Mouse (Mus musculus): ENCODE results near the gene Rfx8. TPM values are rescaled to one million over a fixed set of nuclear protein-coding genes. Genes with fewer than 3 reads are reported as not detected.

The Rfx8 gene
- polyA plus RNA-seq, 1 experiment from 2014 or later = not detected

DNA sequence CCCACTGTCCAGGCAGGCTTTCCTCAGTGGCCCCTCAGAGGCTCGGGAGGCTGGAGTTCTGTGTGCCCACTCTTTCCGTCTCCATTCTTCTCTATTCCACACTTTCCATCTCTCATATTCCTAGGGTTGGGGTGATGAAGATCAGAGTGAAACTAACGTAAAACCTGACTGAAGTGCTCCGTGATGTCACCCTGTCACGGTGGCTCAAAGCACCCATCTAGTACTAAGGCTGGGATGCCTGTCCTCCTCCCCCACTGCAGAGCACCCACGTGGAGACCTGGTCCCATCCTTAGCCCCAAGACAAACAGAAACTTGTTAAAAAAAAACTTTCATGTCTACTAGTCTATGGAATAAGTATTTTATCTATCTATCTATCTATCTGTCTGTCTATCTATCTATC lies 14.1 kb upstream of the Rfx8 start:
- no peaks in the 10 kb centered on the region for H3K27me3 ChIP-seq

DNA sequence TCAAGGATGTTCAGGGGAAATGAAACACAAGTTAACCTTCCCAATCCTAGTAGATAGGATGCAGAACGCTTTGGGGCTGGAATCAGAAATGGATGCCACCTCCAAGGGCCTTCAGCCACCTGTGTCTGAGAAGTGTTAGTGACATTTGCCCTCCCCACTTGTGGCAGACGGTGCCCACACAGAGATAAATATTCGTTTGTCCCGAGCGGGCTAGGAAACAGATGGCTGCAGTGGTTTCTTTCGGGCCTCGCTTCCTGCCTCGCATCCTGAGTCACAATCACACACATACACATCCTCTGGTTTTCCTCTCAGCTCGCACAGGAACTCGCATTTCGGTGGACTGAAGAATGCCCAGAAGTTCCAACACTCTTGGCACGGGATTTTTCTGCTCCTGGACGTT lies 13.5 kb upstream of the Rfx8 start:
- CTCF ChIA-PET = no interaction called here
- DNase-seq (ENCODE audit: low read depth, low spot score) (no peak), ATAC-seq (no peak)
- in situ Hi-C loops (cut with MboI; ENCODE audit: low pct_unique_long_range_greater_than_20kb) = no loop called here
- POLR2A ChIA-PET = no interaction called here
- TF ChIP-seq CTCF (IDR thresholded peaks at IDR 0.05) = no peak
- no peaks in the 10 kb centered on the region for H3K27me3 ChIP-seq

More for the DNA sequence above, 14.1 kb upstream of the Rfx8 start:
- in situ Hi-C loops (cut with MboI; ENCODE audit: low pct_unique_long_range_greater_than_20kb) = no loop called here
- DNase-seq (ENCODE audit: low read depth, low spot score) = no peak
- no peak for ATAC-seq
- no peak for TF ChIP-seq CTCF (IDR thresholded peaks at IDR 0.05)
- POLR2A ChIA-PET = no interaction called here
- CTCF ChIA-PET = no interaction called here

DNA sequence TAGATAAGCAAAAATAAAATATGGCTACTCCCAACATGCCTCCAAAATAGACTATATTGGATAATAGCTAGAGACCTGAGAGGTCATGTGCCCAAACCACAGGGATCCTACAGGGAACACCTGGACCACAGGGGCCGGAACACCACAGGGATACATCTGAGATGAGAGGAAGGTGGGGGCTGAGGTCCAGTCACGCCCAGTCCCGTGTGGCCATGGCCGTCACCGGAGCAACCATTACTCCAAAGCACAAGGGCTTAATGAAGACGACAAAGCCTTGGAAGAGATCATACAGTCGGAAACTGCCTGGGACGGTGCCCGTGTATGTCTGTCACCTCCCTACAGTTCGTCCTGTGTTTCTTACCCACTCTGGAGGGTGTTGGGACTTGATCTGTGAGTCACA lies 13.1 kb upstream of the Rfx8 start:
- CTCF ChIA-PET = no interaction called here
- no peak for ATAC-seq
- no peak for TF ChIP-seq CTCF (IDR thresholded peaks at IDR 0.05)
- POLR2A ChIA-PET = no interaction called here
- in situ Hi-C loops (cut with MboI; ENCODE audit: low pct_unique_long_range_greater_than_20kb) = no loop called here
- no peaks in the 10 kb centered on the region for H3K27me3 ChIP-seq
- DNase-seq (ENCODE audit: low read depth, low spot score) = no peak

DNA sequence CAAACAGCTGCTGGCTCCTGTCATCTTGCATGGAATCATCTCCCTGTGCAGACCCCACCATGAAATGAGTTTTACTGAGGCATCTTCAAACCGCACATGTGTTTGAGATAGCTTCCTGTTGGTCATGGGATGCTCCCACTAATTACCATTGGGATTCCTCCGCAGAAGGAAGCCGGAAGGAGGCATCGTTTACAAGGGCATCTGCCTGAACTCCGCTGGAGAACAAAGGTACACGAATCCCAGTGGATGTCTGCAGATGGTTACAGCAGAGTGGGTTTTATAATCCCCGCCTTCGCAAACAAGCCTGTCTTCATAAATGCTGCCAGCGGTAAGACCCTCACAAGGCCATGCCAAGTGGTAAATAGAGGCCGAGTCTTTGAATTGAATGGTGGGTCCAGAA lies 11.3 kb upstream of the Rfx8 start:
- no peak for ATAC-seq
- ChIA-PET POLR2A (no interaction called here), CTCF (interaction anchor here (0.7 to 1.6 kb wide), 4 partner anchors 10 to 18 kb away, joined by 3 to 5 read pairs (median 4); partner anchors contain the start of gene Rfx8)
- in situ Hi-C loops (cut with MboI; ENCODE audit: low pct_unique_long_range_greater_than_20kb) = no loop called here
- TF ChIP-seq CTCF (IDR thresholded peaks at IDR 0.05) = no peak
- H3K27me3 ChIP-seq = no peaks in the 10 kb centered on the region
- no peak for DNase-seq (ENCODE audit: low read depth, low spot score)

DNA sequence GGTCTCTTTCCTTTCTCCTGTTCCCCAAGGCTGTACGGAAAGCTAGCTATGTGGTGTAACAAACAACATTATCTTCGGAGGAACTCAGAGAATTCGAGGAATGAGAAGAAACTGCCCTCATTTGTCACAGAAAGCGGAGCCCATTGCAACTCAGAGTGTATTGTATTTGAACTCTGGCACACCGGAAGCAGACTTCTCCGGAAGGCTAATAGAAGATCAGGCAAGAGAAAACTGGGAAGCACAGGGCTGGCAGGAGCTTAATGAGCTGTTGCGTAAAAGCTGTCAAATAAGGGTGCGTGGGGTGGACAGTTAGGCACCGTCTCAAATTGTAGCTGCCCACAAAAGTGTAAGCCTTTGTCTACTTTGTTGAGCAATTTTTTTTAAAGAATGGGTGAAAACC lies 10.7 kb upstream of the Rfx8 start:
- DNase-seq (ENCODE audit: low read depth, low spot score) (no peak), ATAC-seq (no peak)
- ChIA-PET POLR2A (no interaction called here), CTCF (interaction anchor here (0.9 to 1.6 kb wide), 2 partner anchors 11 kb away, joined by 4 to 5 read pairs; partner anchors contain the start of gene Rfx8)
- in situ Hi-C loops (cut with MboI; ENCODE audit: low pct_unique_long_range_greater_than_20kb) = no loop called here
- TF ChIP-seq CTCF (IDR thresholded peaks at IDR 0.05) = no peak
- H3K27me3 ChIP-seq = no peaks in the 10 kb centered on the region

DNA sequence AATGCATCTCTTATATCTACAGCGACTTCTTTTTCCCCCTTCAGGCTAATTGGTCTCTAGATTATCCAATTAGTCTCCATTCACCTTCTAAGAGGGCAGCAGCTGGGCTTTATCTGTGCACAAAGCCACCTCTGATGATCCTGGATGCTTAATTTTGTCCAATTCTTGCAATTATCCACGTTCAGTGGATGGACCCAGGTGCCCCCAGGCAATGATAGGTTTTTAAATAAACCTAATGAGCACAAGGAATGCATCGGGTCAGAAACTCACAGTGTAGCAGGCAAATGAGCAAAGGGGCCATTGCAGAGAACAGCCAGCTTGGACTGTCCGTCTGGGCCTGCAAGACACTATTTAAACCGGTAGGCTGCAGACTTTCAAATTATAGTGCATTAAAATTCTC lies 10.1 kb upstream of the Rfx8 start:
- no peak for DNase-seq (ENCODE audit: low read depth, low spot score)
- in situ Hi-C loops (cut with MboI; ENCODE audit: low pct_unique_long_range_greater_than_20kb) = no loop called here
- ChIA-PET CTCF (interaction anchor here (1.6 kb wide), 1 partner anchor 10 kb away, joined by 5 read pairs; the partner anchor contains the start of gene Rfx8), POLR2A (no interaction called here)
- no peak for TF ChIP-seq CTCF (IDR thresholded peaks at IDR 0.05)
- no peaks in the 10 kb centered on the region for H3K27me3 ChIP-seq
- ATAC-seq = no peak

DNA sequence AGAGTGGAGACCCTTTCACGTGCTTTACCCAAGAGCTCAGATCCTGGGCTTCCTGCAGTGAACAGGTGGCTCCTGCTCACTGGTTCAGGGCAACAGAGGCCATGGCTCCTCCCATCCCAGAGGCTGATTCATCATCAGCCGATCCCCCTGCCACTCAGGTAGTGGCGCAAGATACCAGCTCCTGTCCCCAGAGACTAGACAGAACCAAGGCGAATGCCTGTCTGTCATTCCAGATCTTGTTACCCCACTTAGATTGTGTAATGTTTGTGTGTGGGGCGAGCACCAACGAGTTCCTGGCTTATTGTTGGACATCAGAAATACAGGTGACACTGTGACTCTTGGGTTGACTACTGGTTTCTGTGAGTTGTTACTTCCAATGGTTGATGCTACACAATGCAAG lies 9.1 kb upstream of the Rfx8 start:
- CTCF ChIA-PET = no interaction called here
- ATAC-seq (no peak), DNase-seq (ENCODE audit: low read depth, low spot score) (no peak)
- H3K27me3 ChIP-seq = no peaks in the 10 kb centered on the region
- POLR2A ChIA-PET = no interaction called here
- in situ Hi-C loops (cut with MboI; ENCODE audit: low pct_unique_long_range_greater_than_20kb) = no loop called here
- TF ChIP-seq CTCF (IDR thresholded peaks at IDR 0.05) = no peak

DNA sequence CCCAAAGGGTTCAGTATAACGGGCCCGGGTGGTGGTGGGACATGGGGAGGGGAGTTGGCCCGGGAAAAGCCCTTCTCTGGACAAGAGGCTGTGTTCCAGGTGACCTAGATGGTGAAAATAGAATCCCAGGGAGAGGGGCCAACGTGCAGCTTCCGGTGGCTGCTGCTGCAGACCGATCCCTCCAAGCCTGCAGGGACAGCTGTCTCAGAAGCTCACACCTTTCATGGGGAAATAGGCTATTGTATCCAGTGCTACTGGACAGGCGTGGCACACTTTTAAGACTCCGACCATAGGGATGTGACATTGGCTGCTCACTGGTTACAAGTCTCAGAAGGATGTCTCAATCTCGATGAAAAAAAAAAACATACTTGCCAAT lies 542 bp upstream of the Rfx8 start:
- ChIA-PET POLR2A (no interaction called here), CTCF (interaction anchor here (1.3 to 1.8 kb wide), 2 partner anchors 10 to 15 kb away, joined by 5 to 8 read pairs; no protein-coding TSS in a partner anchor)
- no peak for ATAC-seq
- H3K27me3 ChIP-seq = no peaks in the 10 kb centered on the region
- DNase-seq (ENCODE audit: low read depth, low spot score) = no peak
- in situ Hi-C loops (cut with MboI; ENCODE audit: low pct_unique_long_range_greater_than_20kb) = no loop called here
- TF ChIP-seq CTCF (IDR thresholded peaks at IDR 0.05) = no peak

DNA sequence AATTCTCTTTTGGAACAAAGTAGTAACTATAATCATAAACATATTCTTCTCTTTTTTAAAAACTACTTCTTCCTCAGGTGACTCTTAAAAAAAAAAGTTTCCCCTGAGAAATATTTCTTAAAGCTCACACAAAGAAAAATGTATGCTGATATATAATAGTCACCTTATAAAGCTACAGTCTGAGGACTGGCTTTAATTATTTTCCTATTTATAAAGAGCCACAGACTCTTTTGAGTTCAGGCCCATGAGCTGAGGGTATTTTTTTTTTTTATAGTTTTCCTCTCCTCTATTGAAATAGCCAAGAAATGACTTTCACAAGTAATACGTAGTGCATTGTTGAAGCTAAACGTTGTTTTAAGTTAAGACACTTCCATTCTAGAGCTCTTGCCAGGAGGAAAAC lies 611 bp downstream of the Rfx8 start:
- in situ Hi-C loops (cut with MboI; ENCODE audit: low pct_unique_long_range_greater_than_20kb) = no loop called here
- ChIA-PET CTCF (interaction anchor here (1.3 to 1.8 kb wide), 3 partner anchors 11 to 16 kb away, joined by 3 to 8 read pairs (median 5); no protein-coding TSS in a partner anchor), POLR2A (no interaction called here)
- ATAC-seq (no peak), DNase-seq (ENCODE audit: low read depth, low spot score) (no peak)
- no peak for TF ChIP-seq CTCF (IDR thresholded peaks at IDR 0.05)
- H3K27me3 ChIP-seq = no peaks in the 10 kb centered on the region

DNA sequence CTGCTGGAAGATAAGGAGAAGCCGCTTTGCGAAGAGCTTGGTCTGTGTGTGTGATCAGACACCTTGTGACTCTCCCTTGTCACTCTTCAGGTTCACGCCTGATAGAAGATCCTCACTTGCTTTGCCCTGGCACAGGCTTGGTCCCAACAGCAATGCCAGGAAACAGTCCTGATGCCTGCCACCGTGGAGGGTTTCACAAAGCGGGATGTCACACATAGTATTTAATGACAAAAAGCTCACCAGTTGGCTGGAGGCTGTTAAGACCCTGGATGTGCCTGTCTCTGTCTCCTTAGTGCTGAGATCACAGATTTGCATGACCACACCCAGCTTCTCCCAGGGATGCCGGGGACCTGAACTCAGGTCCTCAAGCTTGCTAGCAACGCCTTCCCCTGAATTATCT lies 5.2 kb downstream of the Rfx8 start:
- ChIA-PET CTCF (no interaction called here), POLR2A (no interaction called here)
- no peaks in the 10 kb centered on the region for H3K27me3 ChIP-seq
- ATAC-seq = no peak
- TF ChIP-seq CTCF (IDR thresholded peaks at IDR 0.05) = no peak
- in situ Hi-C loops (cut with MboI; ENCODE audit: low pct_unique_long_range_greater_than_20kb) = no loop called here
- DNase-seq (ENCODE audit: low read depth, low spot score) = no peak

DNA sequence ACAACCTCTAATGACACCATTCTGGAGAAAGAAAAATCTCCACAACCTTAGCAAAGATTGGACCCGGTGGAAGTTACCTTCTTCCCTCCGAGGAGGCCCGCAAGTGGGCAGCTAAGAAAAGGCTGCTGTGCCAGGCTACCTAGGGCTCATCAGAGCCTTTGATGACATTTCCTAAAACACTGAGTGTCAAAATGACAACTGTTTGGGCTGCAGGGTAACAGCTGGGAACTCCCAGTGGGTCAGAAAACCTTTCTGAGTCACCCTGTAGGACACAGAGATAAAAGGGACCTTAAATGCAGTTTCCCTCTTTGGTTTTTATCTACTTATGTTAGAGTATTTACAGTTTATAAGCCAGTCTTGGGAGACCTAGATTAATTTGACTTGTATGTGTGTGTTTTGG lies 6.1 kb downstream of the Rfx8 start:
- DNase-seq (ENCODE audit: low read depth, low spot score) (no peak), ATAC-seq (no peak)
- TF ChIP-seq CTCF (IDR thresholded peaks at IDR 0.05) = no peak
- ChIA-PET POLR2A (no interaction called here), CTCF (no interaction called here)
- in situ Hi-C loops (cut with MboI; ENCODE audit: low pct_unique_long_range_greater_than_20kb) = no loop called here
- no peaks in the 10 kb centered on the region for H3K27me3 ChIP-seq

All from Patski (cell line).